Mouse (Mus musculus) spleen, adult 2 months (tissue): Measurements from ENCODE around the gene Hmg20b.

Experiments
- CTCF ChIP-seq: fragments of 200-500 bp; IDR thresholded peaks from 2 replicates; pipeline ENCODE4 v1.5.1; 2011; ENCODE audit warnings: mild to moderate bottlenecking, inconsistent platforms; ENCODE audit not compliant: insufficient read depth, insufficient read length, insufficient replicate concordance; ENCODE audit errors: extremely low read depth
- POLR2A ChIP-seq: fragments of 200-500 bp; IDR thresholded peaks from 2 replicates; pipeline ENCODE4 v1.6.1; 2011; ENCODE audit warnings: low read depth, low read length, inconsistent platforms

- TF ChIP-seq CTCF (no peak), POLR2A (peak; percentile 12)
Observed at GRCm38 (mm10) chr10:81329194-81329975, 20.9 kb downstream of the Hmg20b start.
